Mouse (Mus musculus) lung, adult 2 months (tissue): ENCODE data around the gene Anks1b.

ENCODE experiments used
- CTCF ChIP-seq: fragments of 200-500 bp; IDR thresholded peaks from 2 replicates; pipeline ENCODE4 v1.5.1; 2011; ENCODE audit warnings: mild to moderate bottlenecking, low read length, control low read depth; ENCODE audit not compliant: insufficient read depth
- POLR2A ChIP-seq: fragments of 200-500 bp; IDR thresholded peaks from 2 replicates; pipeline ENCODE4 v1.6.1; 2011; ENCODE audit warnings: low read depth, mild to moderate bottlenecking, control low read depth, low read length, borderline replicate concordance; ENCODE audit errors: extremely low read depth

GRCm38 (mm10) chr10:90345394-90345793, 472.1 kb downstream of the Anks1b start:
- no peak for TF ChIP-seq POLR2A
- TF ChIP-seq CTCF = no peak
